Mouse (Mus musculus): ENCODE measurements around the gene Cbr2. TPM values are rescaled to one million over a fixed set of nuclear protein-coding genes. Genes with fewer than 3 reads are reported as not detected.
A peak's percentile ranks its signal among the peaks of the same experiment; 100 is the strongest.
"Not testable (repeated sequence)": the region's sequence is repeated elsewhere in the genome, so short reads cannot be mapped to it uniquely, and the experiment has no call there.

Cbr2 gene
- total and polyA plus RNA-seq, 2 experiments from 2014 or later = 2.4 to 12.2 TPM

DNA sequence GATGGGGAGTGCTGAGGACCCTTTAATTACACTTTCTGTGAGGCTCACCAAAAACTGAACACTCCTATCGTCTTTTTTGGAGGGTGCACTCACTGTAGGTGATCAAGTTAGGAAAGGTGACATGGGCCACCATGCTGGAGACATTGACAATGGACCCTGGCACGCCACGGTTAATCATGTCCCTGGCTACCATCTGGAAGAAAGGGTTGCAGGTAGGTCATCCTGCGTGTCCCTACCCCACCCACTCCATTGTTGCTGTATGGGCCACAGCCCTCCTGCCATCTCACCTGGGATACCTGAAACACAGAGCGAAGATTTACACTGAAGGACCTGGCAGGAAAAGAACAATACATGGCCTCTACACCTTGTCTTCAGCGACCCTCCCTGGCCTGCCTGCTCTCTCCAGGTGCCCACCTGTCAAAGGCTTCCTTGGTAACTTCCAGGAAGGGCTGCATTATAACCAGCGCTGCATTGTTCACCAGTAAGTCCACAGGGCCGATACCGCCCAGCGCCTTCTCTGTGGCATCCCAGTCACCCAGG is 1.5 kb downstream of the Cbr2 start:
- DNase-seq (ENCODE audit: low spot score) (no peak), ATAC-seq (ENCODE audit: insufficient read depth, low read depth) (no peak)
- Histone ChIP-seq H3K9ac (replicated peaks; ENCODE audit: low read depth, low read length) (no peak overlapping the region), H3K27me3 (ENCODE audit: control insufficient read depth, insufficient read depth, low read length) (peaks cover 6% of the 10 kb centered on the region; the same call in 1 of the 2 replicates), H3K9me3 (replicated peaks; ENCODE audit: control insufficient read depth, low read length) (no peaks in the 10 kb centered on the region), H3K27ac (ENCODE audit: low read depth) (no peak overlapping the region), H3K4me3 (ENCODE audit: low read depth, low read length) (no peak overlapping the region), H3K4me1 (ENCODE audit: control insufficient read depth, insufficient read depth) (0 out of 2 replicates have a peak, but pooled peaks cover 2% of the 10 kb centered on the region), H3K4me2 (ENCODE audit: low read depth, low read length) (no peak overlapping the region), H3K36me3 (replicated peaks; ENCODE audit: control insufficient read depth, insufficient read depth, low read length) (no peaks in the 10 kb centered on the region)
- 85% methylated on average over 10 of the region's 10 CpGs for WGBS
- TF ChIP-seq EP300 (IDR thresholded peaks at IDR 0.05; ENCODE audit: low read depth) = no peak
- TF ChIP-seq CTCF (IDR thresholded peaks at IDR 0.05; ENCODE audit: low read depth) = no peak

DNA sequence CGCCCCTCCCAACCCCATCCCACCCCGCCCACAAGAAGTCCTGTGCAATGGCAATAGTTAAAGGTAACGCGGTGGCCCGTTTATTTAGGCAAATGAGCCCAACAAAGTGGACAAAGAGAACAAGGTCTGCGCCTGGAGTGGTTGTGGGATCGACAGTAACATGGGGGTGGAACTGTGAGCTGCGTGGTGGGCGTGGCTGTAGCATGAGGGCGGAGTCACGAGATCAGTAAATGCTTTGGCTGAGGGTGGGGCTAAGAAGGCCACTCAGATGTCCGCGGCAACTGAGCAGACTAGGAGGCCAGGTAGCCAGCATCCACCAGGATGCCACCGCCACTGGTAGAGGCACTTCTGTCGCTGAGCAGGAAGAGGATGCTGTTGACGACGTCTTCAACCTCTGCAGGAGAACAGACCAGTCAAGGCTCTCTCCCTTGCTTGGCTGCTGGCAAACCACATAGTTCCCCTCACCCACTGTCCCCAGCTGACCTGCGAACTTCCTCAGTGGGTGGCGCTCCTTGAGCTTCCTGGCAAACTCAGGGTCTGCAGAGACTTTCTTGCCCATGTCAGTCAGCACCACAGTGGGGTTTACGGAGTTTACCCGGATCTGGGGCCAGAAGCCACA is 2.4 kb downstream of the Cbr2 start:
- WGBS = 3% methylated on average over 17 of the region's 21 CpGs
- not testable (repeated sequence) for H3K27ac ChIP-seq (ENCODE audit: low read depth); H3K27me3 ChIP-seq (ENCODE audit: control insufficient read depth, insufficient read depth, low read length); H3K4me1 ChIP-seq (ENCODE audit: control insufficient read depth, insufficient read depth); H3K9me3 ChIP-seq (replicated peaks; ENCODE audit: control insufficient read depth, low read length); H3K4me2 ChIP-seq (ENCODE audit: low read depth, low read length); H3K36me3 ChIP-seq (replicated peaks; ENCODE audit: control insufficient read depth, insufficient read depth, low read length); H3K4me3 ChIP-seq (ENCODE audit: low read depth, low read length); H3K9ac ChIP-seq (replicated peaks; ENCODE audit: low read depth, low read length); ATAC-seq (ENCODE audit: insufficient read depth, low read depth); DNase-seq (ENCODE audit: low spot score)

DNA sequence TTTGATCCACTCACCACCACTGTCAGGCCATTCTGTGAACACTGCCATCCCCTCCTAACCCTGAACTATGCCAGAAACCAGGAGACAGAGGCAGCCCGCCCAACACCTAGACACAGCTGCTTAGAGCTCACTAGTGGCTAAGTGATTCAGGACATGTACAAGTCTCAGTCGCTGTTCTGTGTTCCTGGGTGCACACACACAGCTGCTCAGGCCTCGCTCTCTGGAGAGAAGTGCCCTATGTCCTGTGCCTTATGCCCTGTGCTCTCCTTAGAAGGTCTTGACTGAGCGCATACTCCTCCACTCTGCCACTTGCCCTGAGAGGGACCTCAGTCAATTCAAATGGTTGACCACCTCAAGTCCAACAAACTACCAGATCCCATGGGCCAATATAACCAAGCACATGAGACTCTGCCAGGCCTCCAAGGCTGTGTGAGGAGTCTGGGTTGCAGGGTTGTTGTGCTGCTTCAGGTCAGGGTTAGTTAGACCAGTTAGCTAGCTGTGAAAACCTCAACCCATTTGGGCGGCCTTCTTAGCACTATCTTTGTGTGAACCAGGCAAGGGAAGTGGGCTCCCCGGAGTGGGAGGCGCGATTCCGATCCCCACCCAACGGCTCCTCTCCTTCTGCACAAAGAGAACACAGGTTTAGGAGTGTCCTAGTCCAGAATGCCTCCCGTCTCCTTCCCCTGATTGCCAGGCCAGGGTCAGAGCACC is 3.2 kb downstream of the Cbr2 start:
- no peaks in the 10 kb centered on the region for H3K9me3 ChIP-seq (replicated peaks; ENCODE audit: control insufficient read depth, low read length)
- H3K27me3 ChIP-seq (ENCODE audit: control insufficient read depth, insufficient read depth, low read length) = peaks cover 6% of the 10 kb centered on the region; the same call in 1 of the 2 replicates
- no peak for TF ChIP-seq CTCF (IDR thresholded peaks at IDR 0.05; ENCODE audit: low read depth)
- no peak for TF ChIP-seq EP300 (IDR thresholded peaks at IDR 0.05; ENCODE audit: low read depth)
- H3K4me1 ChIP-seq (ENCODE audit: control insufficient read depth, insufficient read depth) = 0 out of 2 replicates have a peak, but pooled peaks cover 2% of the 10 kb centered on the region
- ATAC-seq (ENCODE audit: insufficient read depth, low read depth) = no peak
- 68% methylated on average over 11 of the region's 11 CpGs for WGBS
- no peaks in the 10 kb centered on the region for H3K36me3 ChIP-seq (replicated peaks; ENCODE audit: control insufficient read depth, insufficient read depth, low read length)
- no peak overlapping the region for H3K27ac ChIP-seq (ENCODE audit: low read depth)
- no peak overlapping the region for H3K4me2 ChIP-seq (ENCODE audit: low read depth, low read length)
- no peak overlapping the region for H3K4me3 ChIP-seq (ENCODE audit: low read depth, low read length)
- no peak overlapping the region for H3K9ac ChIP-seq (replicated peaks; ENCODE audit: low read depth, low read length)
- no peak for DNase-seq (ENCODE audit: low spot score)

DNA sequence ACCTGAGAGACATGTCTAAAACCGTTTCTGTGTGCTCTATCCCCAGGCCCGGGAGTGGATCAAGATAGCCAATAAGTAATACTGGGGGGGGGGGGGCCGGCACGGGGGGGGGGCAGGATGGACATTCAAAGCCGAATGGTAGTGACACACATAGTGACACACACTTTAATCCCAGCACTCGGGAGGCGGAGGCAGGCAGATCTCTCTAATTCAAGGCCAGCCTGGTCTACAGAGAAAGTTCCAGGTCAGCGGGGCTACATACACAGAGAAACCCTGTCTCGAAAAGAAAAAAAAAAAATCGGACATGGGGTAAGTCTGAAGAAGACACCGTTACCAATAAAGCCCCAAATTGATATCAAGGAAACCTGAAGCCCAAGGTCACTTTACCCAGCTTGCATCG is 4.3 kb downstream of the Cbr2 start:
- Histone ChIP-seq H3K4me1 (ENCODE audit: control insufficient read depth, insufficient read depth) (0 out of 2 replicates have a peak, but pooled peaks cover 2% of the 10 kb centered on the region), H3K36me3 (replicated peaks; ENCODE audit: control insufficient read depth, insufficient read depth, low read length) (no peaks in the 10 kb centered on the region), H3K9me3 (replicated peaks; ENCODE audit: control insufficient read depth, low read length) (no peaks in the 10 kb centered on the region), H3K4me3 (ENCODE audit: low read depth, low read length) (no peak overlapping the region), H3K27ac (ENCODE audit: low read depth) (no peak overlapping the region), H3K9ac (replicated peaks; ENCODE audit: low read depth, low read length) (no peak overlapping the region), H3K27me3 (ENCODE audit: control insufficient read depth, insufficient read depth, low read length) (peaks cover 7% of the 10 kb centered on the region), H3K4me2 (ENCODE audit: low read depth, low read length) (0 out of 2 replicates have a peak overlapping the region, but pooled peaks have one; percentile 68)
- DNase-seq (ENCODE audit: low spot score) (no peak), ATAC-seq (ENCODE audit: insufficient read depth, low read depth) (no peak)
- TF ChIP-seq CTCF (IDR thresholded peaks at IDR 0.05; ENCODE audit: low read depth) = no peak
- no peak for TF ChIP-seq EP300 (IDR thresholded peaks at IDR 0.05; ENCODE audit: low read depth)
- 56% methylated on average over 12 of the region's 12 CpGs for WGBS

DNA sequence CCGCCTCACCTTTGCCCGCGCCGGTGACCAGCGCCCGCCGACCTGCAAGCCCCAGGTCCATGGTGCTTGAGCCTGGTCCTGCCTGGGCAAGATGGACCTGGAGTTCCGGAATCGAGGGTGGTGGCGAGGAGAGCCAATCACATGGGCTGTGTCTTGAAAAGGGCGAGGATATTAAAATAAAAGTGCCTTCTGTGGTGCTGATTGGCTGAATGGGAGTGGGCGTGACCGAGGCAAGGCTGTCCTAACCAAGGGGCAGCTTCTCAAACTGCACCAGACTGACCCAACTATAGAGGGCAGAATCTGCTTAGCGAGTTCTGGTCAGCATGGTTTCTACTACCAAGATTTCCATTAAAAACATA is 4.8 kb downstream of the Cbr2 start, which contains the start of gene Dcxr:
TSS of gene Dcxr (minus strand) at position 113 of the 359 bp plus-strand sequence.
- peak; percentile 93 for ATAC-seq (ENCODE audit: insufficient read depth, low read depth)
- peak; percentile 94 for DNase-seq (ENCODE audit: low spot score)
- 1% methylated on average over 14 of the region's 14 CpGs for WGBS
- H3K4me3 ChIP-seq (ENCODE audit: low read depth, low read length) = peak within 1 kb of the TSS; percentile 49
- H3K9me3 ChIP-seq (replicated peaks; ENCODE audit: control insufficient read depth, low read length) = no peaks in the 10 kb centered on the region
- H3K4me1 ChIP-seq (ENCODE audit: control insufficient read depth, insufficient read depth) = no peaks in the 10 kb centered on the region
- no peak within 1 kb of the TSS for H3K27ac ChIP-seq (ENCODE audit: low read depth)
- TF ChIP-seq EP300 (IDR thresholded peaks at IDR 0.05; ENCODE audit: low read depth) (no peak), CTCF (IDR thresholded peaks at IDR 0.05; ENCODE audit: low read depth) (peak; percentile 36; the same call in 1 of the 2 replicates)
- peaks cover 11% of the 10 kb centered on the region for H3K27me3 ChIP-seq (ENCODE audit: control insufficient read depth, insufficient read depth, low read length)
- H3K4me2 ChIP-seq (ENCODE audit: low read depth, low read length) = peak within 1 kb of the TSS; percentile 68
- H3K36me3 ChIP-seq (replicated peaks; ENCODE audit: control insufficient read depth, insufficient read depth, low read length) = no peaks in the 10 kb centered on the region
- 0 out of 2 replicates have a peak within 1 kb of the TSS, but pooled peaks have one; percentile 1 for H3K9ac ChIP-seq (replicated peaks; ENCODE audit: low read depth, low read length)
